Mouse (Mus musculus) adrenal gland, postnatal 10 days (tissue): ENCODE measurements at regions not wholly inside any gene's neighbourhood (a gene's known extent, or its start where the extent isn't known, plus 50 kb on each side); places are given as distances from the start of the nearest gene placed in this dataset.

Experiments
- DNase-seq: peaks from one replicate; pipeline ENCODE4 v3.0.0; 2021; ENCODE audit warnings: mixed read lengths

DNA sequence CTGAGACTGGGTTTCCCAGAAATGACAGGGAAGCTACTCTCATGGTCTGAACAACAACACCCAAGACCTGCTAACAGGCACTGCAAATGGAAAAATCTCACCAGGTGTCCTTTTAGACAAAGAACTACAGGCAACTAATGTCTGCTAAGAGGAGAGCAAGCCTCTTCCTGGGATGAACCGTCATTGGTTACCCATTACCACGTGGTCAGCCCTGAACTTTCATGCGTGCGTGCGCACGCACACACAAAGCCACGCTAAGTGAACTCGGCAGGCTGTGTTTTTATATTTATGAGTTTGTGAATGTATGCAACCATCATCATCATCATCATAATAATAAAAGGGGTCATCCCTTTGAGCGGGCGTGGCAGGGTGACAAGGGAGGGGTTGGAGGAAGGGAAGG, 315.0 kb upstream of the Tbx3 start:
- no peak for DNase-seq

DNA sequence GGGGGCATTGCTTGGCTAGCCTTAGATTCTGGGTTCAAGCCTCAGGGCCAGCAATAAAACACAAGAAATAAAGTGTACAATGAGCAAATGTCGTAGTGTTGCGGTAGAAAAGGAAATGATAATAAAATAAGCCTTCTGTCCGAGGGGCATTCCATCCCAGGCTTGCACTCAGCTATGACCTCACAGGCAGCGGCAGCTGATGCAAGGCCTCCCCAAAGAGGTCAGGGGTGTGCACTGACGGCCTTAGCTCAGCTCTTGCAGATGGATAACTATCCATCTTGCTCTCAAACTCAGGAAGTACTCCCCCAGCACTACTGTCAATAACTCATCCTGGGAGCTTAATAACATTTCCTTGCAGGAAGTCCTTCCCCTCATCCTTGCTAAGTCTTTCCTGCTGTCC, 314.4 kb upstream of the Tbx3 start:
- DNase-seq: no peak

DNA sequence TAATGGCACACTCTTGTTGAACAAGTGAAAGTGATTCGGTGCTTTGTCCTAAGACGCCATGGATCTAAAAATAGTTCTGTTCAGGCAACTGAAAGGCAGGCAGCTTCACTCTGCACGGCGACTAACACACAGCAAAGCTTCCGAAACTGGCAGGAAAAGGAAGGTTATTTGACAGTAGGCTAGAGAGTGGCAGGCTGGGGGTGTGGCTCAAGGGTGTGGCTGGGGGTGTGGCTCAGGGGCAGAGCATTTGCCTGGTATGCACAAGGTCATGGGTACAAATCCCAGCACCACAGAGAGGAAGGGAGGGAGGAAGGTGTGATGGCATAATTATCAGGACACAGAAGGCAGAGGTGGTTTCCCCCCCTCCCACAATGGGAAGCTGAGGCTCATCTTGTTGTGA, 310.8 kb upstream of the Tbx3 start:
- peak; percentile 38 for DNase-seq

DNA sequence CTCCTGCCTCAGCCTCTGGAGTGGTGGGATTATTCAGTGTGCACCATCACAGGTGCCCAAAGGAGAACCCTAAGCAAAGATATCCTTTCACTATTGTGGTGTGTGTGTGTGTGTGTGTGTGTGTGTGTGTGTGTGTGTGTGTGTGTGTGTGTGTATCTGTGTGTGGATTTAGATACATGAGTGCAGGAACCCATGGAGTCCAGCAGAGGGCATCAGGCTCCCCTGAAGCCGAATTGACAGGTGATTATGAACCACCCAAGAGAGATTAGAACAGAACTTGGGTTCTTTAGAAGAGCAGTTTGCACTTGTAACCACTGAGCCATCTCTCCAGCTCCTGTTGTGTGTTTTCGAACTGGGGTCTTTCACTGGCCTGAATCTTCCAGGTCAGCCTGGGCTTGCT, 310.1 kb upstream of the Tbx3 start:
- no peak for DNase-seq

DNA sequence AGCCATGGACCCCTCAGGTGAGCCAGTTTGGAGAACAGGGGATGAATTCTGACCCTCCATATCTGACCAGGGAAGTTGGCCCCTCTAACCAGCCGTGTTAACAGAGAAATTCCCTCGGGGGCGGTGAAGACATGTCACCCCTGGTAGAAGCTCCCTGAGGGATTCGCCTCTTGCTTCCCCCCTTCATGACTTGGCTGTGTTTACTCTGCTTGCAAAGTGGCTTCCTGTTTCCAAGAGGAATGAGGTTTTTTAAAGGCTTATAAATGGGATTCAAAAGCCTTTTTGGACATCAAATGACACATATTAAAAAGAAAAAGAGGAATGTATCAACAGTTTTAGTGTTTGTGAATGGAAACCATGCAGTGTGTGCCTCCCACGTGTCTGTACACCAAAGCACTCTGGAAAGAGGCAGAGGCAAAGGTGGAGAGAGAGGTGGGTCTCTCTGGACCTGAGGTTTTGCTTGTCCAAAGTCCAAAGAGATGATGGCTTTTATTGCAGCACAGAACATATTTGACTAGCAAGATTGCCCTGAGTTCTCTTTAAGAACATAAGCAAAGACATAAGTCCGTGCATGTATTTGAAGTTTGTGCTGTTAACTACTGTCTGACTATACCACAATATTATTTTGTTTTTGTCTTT, 308.9 kb upstream of the Tbx3 start:
- DNase-seq: no peak

DNA sequence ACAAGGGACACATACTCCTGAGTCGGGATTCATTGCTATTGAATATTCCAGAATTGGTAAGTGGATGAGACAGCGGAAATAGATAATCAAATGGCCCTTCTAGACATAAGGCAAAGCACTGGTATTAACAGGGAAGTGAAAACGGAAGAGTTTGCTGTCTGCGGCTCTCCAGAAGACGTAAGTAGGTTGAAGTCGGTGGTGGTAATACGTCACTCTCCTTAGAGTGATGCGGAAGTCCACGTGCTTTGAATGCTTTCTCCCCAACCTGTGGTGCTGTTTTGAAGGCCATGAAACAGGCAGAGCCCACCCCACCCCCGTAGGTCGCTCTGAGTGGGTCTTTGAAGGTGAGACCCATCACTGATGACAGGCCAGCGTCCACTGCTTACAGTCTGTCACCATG, 308.0 kb upstream of the Tbx3 start:
- no peak for DNase-seq

DNA sequence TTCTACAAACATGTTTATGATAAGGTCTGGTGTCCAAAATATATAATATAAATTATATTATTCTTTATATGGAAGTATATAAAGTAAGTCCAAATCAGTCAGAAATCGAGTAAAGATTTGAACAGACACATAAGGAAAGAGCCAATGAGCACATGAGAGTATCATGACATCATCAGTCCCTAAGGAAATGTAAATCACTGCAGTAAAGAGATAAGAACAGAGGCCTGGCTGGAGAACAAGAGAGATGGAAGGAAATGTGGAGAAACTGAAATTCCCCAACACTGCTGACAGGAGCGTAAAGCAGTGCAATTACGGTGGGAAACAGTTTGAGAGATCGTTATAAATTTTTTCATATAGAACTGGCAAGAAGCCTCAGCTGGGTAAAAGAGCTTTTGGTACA, 306.2 kb upstream of the Tbx3 start:
- DNase-seq: no peak

DNA sequence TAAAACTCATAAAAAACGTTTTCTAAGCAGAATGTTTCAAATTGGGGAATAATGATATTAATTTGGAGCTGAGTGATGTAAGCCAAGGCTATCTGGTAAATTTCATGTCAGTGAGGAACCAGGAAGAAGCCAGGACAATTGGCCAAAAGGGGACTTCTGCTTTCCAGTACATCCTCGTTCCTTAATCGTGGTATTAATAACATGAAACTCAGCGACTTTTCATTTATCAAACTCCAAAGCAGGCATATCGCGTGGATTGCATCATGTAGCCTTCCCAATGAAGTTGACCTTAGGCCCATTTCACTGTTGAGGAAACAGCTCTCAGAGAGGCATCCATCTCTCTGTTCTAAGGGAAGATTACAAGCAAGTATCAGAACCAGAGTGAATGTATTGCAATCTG, 305.3 kb upstream of the Tbx3 start:
- DNase-seq: no peak

DNA sequence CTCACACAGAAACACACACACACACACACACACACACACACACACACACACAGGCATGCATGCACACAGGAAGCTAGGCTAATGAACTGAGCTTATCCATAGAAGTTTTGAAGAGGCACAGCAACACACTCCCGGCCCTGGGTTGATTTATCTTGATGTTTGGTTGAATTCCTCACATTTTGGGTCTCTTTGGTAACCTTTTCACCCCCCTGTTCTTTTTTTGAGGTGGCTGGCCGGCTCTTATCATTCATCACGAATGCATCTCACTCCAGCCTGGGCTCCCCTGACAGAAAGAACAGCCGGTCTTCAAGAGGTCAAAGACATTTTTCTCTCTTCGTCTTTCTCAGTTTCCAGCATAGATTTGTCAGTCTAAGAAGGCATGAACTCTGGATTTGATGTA, 304.2 kb upstream of the Tbx3 start:
- DNase-seq: no peak

DNA sequence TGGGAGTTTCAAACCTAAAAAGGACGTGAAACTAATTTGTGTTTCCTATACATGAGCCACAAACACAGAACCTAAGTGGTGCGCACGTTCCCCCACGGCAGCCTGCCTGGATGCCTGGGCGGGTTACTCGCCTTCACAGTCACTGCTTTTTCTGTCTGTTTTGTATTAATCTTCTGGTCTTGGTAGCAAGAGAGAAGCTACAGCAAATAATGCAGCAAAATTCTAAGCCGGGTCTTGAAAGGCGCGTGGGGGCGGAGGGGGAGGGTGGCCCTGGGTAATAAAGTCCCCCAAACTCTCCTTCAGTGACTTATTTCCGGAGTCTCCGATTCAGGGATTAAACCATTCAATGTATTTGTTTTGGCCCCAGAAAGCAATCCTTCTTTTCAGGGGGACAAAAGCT, 300.0 kb upstream of the Tbx3 start:
- DNase-seq: no peak

DNA sequence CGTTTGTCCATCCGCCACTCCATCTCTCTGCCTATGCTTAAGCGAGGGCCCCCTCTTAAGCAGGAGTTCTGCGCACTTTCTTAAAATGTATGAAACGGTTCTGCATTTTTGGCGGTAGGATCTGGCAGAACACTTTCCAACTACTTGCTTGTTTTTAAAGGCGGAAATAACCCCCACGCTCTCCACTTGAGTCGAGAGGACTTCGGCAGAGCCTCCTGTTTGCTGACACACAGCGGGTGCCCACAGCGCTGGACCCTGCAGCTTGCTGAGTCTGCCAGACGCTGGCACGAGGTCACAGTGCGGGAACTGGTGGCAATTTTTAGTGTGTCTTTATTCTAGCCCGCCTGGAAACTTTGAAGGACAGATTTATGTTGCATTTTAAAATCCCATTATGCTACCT, 299.5 kb upstream of the Tbx3 start:
- no peak for DNase-seq

DNA sequence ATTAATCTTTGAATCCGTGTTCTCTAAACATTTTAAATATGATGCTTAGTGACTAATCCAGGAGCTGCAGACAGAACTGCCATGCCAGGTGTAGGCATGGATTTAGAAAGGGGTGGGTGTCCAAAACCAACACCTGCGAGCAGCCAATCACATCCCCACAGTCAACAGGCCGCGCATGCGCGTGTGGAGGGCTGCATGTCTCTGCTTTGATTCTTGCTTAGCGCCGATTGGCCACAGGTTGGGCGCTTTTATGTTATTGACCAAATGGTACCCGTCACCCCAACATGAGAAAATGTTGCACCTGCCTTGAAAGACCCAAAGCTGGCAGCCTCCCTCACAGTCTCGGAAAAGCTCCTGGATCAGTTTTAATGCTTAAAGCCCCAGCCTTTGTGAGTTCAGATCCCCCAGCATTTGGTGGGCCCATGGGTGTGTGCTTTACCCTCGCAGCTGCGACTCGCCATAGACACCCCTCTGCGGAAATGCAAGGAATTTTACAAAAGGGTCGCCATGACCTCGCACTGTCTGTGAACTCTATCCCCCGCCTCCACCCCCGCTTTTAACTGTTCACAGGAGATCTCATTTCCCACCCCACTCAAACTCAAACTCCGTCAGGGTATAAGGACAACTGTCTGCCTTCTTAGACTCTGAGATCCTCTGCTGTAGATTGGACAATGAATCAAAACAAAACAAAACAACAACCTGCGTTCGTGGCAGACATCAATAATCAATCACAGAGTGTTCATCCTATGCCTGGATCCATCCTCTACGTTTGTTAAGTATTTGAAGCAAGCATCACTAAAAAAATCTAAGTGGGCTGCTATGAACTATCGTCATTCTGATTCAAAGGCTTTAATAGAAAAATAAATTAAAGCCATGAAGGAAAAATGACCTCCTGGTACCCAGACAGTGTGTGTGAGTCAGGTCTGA, 296.4 kb upstream of the Tbx3 start:
- no peak for DNase-seq

DNA sequence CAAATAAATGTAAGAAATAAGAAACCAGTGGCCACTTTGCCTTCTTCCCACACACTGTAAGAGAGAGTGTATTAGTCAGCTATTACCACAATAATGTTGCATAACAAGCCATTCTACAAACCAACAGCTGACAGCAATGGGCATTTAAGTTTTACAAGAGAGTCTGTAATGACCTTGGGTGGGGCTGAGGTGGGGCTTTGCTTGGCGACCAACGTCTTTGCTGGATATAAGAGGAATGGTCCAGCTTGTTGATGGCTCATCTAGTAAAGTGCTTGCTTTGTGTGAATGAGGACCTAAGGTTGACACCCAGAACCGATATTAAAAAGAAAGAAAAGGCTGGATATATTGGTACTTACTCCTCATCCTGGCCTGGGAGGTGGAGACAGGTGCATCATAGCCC, 295.6 kb upstream of the Tbx3 start:
- DNase-seq: no peak

DNA sequence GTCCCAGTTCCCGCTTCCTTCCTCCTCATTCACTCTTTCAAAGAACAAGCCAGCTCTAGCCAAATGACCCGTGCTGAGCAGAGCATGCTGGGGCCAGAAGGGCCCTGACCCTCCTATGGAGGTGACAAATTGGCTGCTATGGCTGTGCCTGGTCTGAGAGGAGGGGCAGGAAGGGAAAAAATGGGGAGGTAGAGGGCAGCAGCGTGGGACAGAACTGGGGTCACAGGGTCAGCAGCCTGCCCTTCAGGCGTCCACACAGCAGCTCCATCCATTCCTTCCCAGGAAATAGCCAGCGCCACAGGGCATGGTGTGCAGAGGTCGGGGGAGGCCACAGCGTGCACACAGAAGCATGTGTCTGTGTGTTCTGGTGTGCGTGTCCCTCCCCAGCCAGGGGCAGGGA, 292.2 kb upstream of the Tbx3 start:
- DNase-seq: no peak

DNA sequence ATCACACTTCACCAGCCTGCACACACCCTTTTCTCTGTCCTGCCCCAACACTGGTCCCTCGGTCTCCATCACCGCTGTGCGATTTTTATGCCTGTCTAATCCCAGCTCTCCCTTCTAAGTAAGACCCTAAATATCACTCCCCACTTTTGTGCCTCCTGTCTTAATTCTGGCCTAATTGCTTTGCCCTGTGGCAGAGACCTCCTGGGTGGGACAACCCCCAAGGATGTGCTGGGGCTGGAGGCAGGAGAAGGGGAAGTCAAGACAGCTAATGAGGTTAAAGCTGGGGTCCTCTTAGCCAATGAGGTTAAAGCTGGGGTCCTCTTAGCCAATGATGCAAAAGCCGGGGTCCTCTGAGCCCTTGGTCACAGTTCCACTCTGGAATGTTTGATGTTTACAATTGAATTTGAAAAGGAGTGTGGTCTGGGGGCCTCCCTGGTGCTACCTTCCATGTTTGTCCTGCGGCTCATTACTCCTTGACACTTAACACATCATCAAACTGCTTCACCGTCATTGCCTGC, 290.5 kb upstream of the Tbx3 start:
- DNase-seq: no peak

DNA sequence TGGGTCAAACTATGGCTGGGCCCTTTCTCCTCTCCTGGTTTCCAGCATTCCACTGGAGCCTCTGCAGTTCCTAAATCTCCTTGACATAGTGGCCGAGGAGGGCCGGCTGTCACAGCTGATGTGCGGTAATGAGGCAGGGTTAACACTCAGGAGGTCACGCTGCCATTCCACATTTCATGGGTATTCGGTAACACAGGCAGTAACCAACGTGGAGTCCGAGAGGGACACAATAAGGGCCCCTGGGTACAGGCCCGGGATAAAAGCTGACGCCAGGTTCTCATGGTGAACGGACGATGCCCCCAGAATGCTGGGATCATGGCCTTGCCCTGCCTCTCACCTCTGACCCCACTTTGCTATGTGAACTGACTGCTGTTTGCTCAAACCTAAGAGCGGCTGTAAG, 289.0 kb upstream of the Tbx3 start:
- DNase-seq: no peak

DNA sequence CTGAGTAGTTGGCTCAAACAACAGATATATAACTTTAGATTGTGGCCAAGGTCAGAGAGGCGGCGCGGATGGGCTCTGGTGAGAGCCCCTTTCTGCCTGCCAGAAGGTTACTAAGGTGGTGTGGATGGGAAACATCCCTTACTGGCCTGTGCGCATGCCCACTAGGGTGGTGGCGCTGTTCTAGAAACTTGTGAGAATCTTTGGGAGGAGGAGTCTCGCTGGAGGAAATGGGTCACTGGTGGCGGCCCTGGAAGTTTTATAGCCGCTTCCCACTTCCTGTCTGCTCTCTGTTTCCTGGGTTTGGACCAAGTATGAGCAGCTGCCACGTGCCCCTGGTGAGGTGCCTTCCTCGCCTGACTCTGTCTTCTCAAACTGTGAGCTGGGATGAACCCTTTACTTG, 285.0 kb upstream of the Tbx3 start:
- peak; percentile 43 for DNase-seq

DNA sequence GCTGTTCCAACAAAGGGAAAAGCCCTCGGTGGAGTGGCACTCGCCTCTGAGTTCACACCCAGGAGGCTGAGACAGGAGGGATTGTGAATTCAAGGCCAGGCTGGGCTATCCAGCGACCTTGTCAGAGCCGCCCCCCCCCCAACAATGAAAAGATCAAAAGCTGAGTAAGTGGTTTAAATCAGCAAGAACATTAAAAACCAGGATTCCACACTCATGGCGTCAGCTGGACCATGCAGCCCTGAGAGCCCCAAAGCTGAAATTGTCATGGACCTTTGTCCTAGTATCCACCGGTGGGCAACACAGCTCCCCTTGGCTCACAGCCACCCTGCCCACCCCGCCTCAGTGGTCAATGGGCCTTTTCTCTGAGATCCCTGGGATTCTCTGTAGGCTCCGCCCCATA, 283.6 kb upstream of the Tbx3 start:
- peak; percentile 30 for DNase-seq

DNA sequence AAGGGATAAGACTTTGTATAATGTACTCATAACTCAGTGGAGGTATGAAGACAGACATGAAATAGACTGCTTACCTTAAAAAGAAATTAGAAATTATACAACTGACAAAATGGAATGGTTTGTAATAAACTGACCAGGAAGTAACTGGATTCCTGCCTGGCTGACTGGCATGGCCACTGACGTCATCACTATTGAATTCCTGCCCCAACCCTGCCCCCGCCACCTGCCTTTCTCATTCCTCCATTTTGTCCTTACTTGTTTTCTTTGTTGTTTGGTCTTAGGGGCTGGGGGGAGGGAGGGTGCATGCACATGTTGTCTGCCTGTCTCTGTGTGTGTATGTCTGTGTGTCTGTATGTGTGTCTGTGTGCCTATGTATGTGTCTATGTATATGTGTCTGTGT, 283.2 kb upstream of the Tbx3 start:
- no peak for DNase-seq

DNA sequence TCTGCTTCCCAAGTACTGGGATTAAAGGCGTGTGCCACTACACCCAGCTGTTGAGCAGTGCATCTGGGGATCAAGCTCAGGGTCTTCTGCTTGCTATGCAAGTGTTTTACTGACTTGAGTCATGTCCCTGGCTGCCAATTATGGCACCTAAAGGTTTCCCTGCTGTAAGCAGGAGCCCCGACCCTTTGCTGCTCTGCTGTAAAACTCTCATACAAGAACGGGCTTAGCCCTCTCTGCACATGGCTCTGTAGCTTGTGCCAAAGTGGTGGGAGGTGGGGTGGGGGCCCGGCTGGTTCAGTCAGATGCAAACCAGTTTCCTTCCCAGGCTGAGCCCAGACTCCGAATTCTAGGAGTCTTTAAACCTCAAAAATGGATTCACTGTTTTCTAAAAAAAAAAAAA, 281.6 kb upstream of the Tbx3 start:
- DNase-seq: no peak

DNA sequence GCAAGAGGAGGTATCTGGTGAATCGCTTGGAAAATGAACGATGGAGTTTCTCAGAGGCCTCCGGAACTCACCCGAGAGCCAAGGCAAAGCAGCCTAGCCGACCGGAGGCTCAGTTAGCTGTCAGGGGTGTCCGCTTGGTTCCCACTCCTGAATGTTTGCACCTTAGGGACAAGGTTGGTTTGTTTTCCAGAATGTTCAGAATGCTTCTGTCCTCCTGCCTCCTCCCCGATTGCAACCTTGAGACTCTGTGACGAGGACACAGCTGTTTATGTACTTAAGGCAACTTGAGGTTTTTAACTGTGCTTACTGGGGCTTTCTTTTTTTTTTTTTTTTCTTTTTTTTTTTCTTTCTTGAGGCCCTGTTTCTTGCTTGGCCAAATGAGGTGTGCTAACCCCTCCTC, 281.1 kb upstream of the Tbx3 start:
- peak; percentile 31 for DNase-seq

DNA sequence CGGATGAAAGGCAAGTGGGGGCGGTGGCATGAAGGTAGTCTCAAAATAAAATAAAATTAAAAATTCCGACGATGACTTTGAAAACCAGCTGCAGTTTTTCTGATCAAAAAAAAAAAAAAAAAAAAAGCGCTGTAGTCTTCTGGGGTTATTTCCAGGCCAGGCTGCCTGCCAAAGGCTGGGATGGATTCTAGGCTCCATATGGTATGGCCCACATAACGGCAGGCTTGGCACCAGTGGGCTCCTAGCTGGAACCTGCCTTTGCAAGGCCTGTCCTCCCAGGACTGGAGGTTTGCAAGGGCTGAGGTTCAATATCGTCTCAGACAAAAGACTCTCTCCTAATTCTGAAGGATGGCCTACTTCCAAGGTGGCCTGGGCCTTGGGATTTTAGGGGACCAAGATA, 280.6 kb upstream of the Tbx3 start:
- DNase-seq: no peak

DNA sequence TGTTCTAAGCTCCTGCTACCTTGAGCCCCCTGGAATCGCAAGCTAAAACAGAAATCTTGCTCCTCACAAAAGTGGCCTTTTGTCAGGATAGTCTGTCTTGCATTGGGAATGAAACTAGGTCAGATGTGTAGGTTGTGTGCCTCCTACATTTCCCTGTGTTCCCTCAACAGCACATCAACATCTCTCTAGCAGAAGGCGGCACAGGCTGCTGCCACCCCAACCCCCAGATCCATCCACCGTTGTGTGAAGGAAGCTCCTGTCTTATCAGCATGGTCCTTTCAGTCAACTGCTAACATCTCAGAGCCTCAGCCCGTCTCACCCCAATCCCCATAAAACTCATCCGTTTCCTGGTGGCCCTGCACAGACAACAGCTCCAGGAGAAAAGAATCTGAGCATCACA, 272.0 kb upstream of the Tbx3 start:
- no peak for DNase-seq
